Comparison of ENCODE assay signal across 25 mouse cellular contexts in the genomic region with DNA sequence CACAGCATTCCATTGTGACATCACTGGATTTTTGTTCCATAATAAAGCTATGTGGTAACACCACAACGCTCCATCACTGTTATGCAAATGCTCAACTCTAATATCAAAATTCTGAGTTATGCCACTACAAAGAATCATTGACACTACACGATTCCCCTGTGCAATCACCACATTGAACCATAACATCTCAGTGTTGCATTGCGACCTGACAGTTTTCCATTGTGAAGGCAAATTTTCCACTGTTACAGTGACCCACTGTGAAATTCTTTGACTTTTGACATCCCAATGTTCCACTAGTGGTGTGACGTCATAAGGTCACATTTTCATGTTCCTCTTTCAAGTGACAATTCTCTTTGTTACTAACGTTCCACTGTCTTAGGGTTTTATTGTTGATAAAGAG. TPM values are rescaled to one million over a fixed set of nuclear protein-coding genes. Genes with fewer than 3 reads are reported as not detected.
DNase-seq lines count a peak whose midpoint lies in the region; ATAC-seq lines count a peak whose summit lies in the region.
"Had no signal": no experiment of that assay in that cellular context is flagged by ENCODE, and none has a peak within 500 bp of the region (broad histone marks: within the 10 kb centered on the region; RNA-seq: fewer than 3 reads in every experiment).

No protein-coding gene starts in this region.

- H3K36me3 ChIP-seq in heart, embryonic 11.5 days (ENCODE audit: control insufficient read depth, insufficient read depth, low read length), result no peaks in the 10 kb centered on the region
- H3K36me3 ChIP-seq: G1E had no signal

- no peak overlapping the region for H3K4me3 ChIP-seq in heart, embryonic 11.5 days (ENCODE audit: low read depth, low read length)

- no peaks in the 10 kb centered on the region for H3K27me3 ChIP-seq in heart, embryonic 11.5 days (ENCODE audit: control insufficient read depth, insufficient read depth, low read length)
- H3K27me3 ChIP-seq: Patski had no signal

- no peak overlapping the region for H3K9ac ChIP-seq in heart, embryonic 11.5 days (ENCODE audit: low read depth, low read length)

- peak; percentile 37 for DNase-seq in heart, adult 11 months
- DNase-seq in cerebellum, postnatal 36 days, result no peak
- DNase-seq in layer of hippocampus, postnatal 36 days, result no peak
- DNase-seq: adrenal gland, adult 2 months; adrenal gland, adult 8-10 months; adrenal gland, postnatal 10 days; adrenal gland, postnatal 14 days; adrenal gland, postnatal 25 days; adrenal gland, postnatal 36 days; B cell, adult 2 months; cerebellum, adult 11 months; cerebellum, adult 11-12 months; cerebellum, adult 18-20 months had no signal

- ATAC-seq in heart, embryonic 11.5 days (replicated peaks; ENCODE audit: insufficient number of reproducible peaks, low FRiP score, low TSS enrichment), result no peak
- peak; percentile 62 for ATAC-seq in granulocyte monocyte progenitor cell, adult 5-6 weeks (replicated peaks; ENCODE audit: poor library complexity, severe bottlenecking)
- peak; percentile 54 for ATAC-seq in megakaryocyte progenitor cell, adult 5-6 weeks (replicated peaks; ENCODE audit: poor library complexity)
- ATAC-seq: activated CD4-positive, CD25-positive, alpha-beta regulatory T cell, adult 4 months; CD4-positive, CD25-positive, alpha-beta regulatory T cell, adult 4 months; Patski had no signal

- H3K9me3 ChIP-seq in heart, embryonic 11.5 days (replicated peaks; ENCODE audit: control insufficient read depth, low read length), result no peaks in the 10 kb centered on the region
- H3K9me3 ChIP-seq: G1E had no signal

- WGBS in heart, embryonic 11.5 days (ENCODE audit: insufficient replicate concordance), result 86% methylated on average over 5 of the region's 5 CpGs

- no peaks in the 10 kb centered on the region for H3K4me1 ChIP-seq in heart, embryonic 11.5 days (ENCODE audit: control insufficient read depth, insufficient read depth, low read length)

- H3K27ac ChIP-seq in heart, embryonic 11.5 days (ENCODE audit: low read depth, low read length), result no peak overlapping the region

- no peak overlapping the region for H3K4me2 ChIP-seq in heart, embryonic 11.5 days

RNA-seq across cellular contexts. Expression of gene Zfp11, which starts 19.0 kb away (rescaled TPM):
- polyA plus RNA-seq in heart, embryonic 11.5 days (2014; fragmentation: Nextera tagmentation; extraction: Ambion mirVana), result 3.4 and 3.7 TPM in 2 replicates
- total RNA-seq in granulocyte monocyte progenitor cell, adult 5-6 weeks (2014; fragmentation: Nextera tagmentation), result 2.6 and 3.7 TPM in 2 replicates
- total RNA-seq in granulocyte monocyte progenitor cell, adult 5-6 weeks (2017), result 1.5 and 4.9 TPM in 2 replicates
- 3.2 and 4.0 TPM in 2 replicates for total RNA-seq in megakaryocyte progenitor cell, adult 5-6 weeks (2015)
- 2.1 and 2.9 TPM in 2 replicates for total RNA-seq in megakaryocyte progenitor cell, adult 5-6 weeks (2017)
- 1 to 10 TPM; 7.4 to 7.7 TPM for total RNA-seq in layer of hippocampus, postnatal 36 days (2021)
- total RNA-seq: CH12.LX, MEL had no signal

RNA-seq across cellular contexts. Expression of gene Sept14, which starts 57.5 kb away (rescaled TPM):
- not detected in 2 replicates for polyA plus RNA-seq in heart, embryonic 11.5 days (2014; fragmentation: Nextera tagmentation; extraction: Ambion mirVana)
- not detected in 2 replicates for total RNA-seq in granulocyte monocyte progenitor cell, adult 5-6 weeks (2014; fragmentation: Nextera tagmentation)
- not detected in 2 replicates for total RNA-seq in granulocyte monocyte progenitor cell, adult 5-6 weeks (2017)
- total RNA-seq in megakaryocyte progenitor cell, adult 5-6 weeks (2015), result not detected in 2 replicates
- total RNA-seq in megakaryocyte progenitor cell, adult 5-6 weeks (2017), result not detected in 2 replicates
- total RNA-seq in layer of hippocampus, postnatal 36 days (2021), result not detected
- total RNA-seq: adrenal gland, adult 8-10 months; adrenal gland, postnatal 10 days; adrenal gland, postnatal 14 days; adrenal gland, postnatal 25 days; adrenal gland, postnatal 36 days; adrenal gland, postnatal 4 days; CH12.LX; G1E; MEL had no signal
- polyA plus RNA-seq: adrenal gland, adult 2 months; brain, embryonic 14.5 days; C2C12; CD4-positive, CD25-positive, alpha-beta regulatory T cell, adult 4 months; G1E had no signal
